Mouse (Mus musculus) limb, embryonic 14.5 days (tissue): Measurements from ENCODE around the gene Srpk1. TPM values are rescaled to one million over a fixed set of nuclear protein-coding genes. Genes with fewer than 3 reads are reported as not detected.

Source experiments
- ATAC-seq: fragments of 200-750 bp; cut with Nextera tagmentation; 2 replicates; pipeline ENCODE4 v1.8.0; 2017; ENCODE audit warnings: low read depth, moderate number of reproducible peaks, moderate TSS enrichment; ENCODE audit not compliant: low FRiP score
- DNase-seq: peaks from one replicate; pipeline ENCODE4 v3.0.0-alpha.2; 2015; ENCODE audit warnings: low spot score
- H3K27ac ChIP-seq: fragments of 300-500 bp; sonication (generic); replicated peaks from 2 replicates; pipeline ENCODE4 v1.5.1; 2014; ENCODE audit warnings: low read depth, mild to moderate bottlenecking, low read length, moderate library complexity, mixed read lengths
- H3K27me3 ChIP-seq: fragments of 300-500 bp; sonication (generic); 2 replicates; pipeline ENCODE4 v1.6.1; 2014; ENCODE audit warnings: low read length, mixed read lengths; ENCODE audit not compliant: control insufficient read depth, insufficient read depth
- H3K36me3 ChIP-seq: fragments of 300-500 bp; sonication (generic); 2 replicates; pipeline ENCODE4 v1.6.1; 2014; ENCODE audit warnings: mild to moderate bottlenecking, low read length, moderate library complexity, mixed read lengths; ENCODE audit not compliant: control insufficient read depth, insufficient read depth
- H3K4me1 ChIP-seq: fragments of 300-500 bp; sonication (generic); 2 replicates; pipeline ENCODE4 v1.6.1; 2014; ENCODE audit warnings: antibody characterized with exemption, low read length, mixed read lengths; ENCODE audit not compliant: control insufficient read depth, insufficient read depth
- H3K4me2 ChIP-seq: fragments of 300-500 bp; sonication (generic); replicated peaks from 2 replicates; pipeline ENCODE4 v1.6.1; 2014; ENCODE audit warnings: low read depth, mild to moderate bottlenecking, low read length, moderate library complexity; ENCODE audit not compliant: severe bottlenecking
- H3K4me3 ChIP-seq: fragments of 300-500 bp; sonication (generic); replicated peaks from 2 replicates; pipeline ENCODE4 v1.5.1; 2014; ENCODE audit warnings: low read length
- H3K9ac ChIP-seq: fragments of 300-500 bp; sonication (generic); 2 replicates; pipeline ENCODE4 v1.6.1; 2014; ENCODE audit warnings: mild to moderate bottlenecking, low read depth, low read length, moderate library complexity; ENCODE audit not compliant: severe bottlenecking
- H3K9me3 ChIP-seq: fragments of 300-500 bp; sonication (generic); 2 replicates; pipeline ENCODE4 v1.6.1; 2016; ENCODE audit warnings: low read length; ENCODE audit not compliant: control insufficient read depth
- POLR2A ChIP-seq: fragments of 200-500 bp; IDR thresholded peaks from 2 replicates; pipeline ENCODE4 v1.8.0; 2012; ENCODE audit warnings: inconsistent platforms, mild to moderate bottlenecking, moderate library complexity, borderline replicate concordance; ENCODE audit not compliant: insufficient read depth, insufficient read length; ENCODE audit errors: extremely low read depth
- WGBS: fragments of 180-500 bp; shearing (Covaris S2); extraction: QIAGEN DNeasy Blood & Tissue Kit; methylation state at CpG from one replicate; pipeline ENCODE4 v1.1.7; 2014; 5-methylcytosine and 5-hydroxymethylcytosine counted together
- polyA plus RNA-seq, 2 experiments: library from polyadenylated mRNA; depleted of rRNA in 1 of 2; stranded (reverse) in 1 of 2; unstranded in 1 of 2; fragments of >200 nt; fragmentation: Nextera tagmentation in 1 of 2; extraction: Ambion mirVana in 1 of 2; gene quantifications; 2 replicates each; pipeline versions ENCODE4 v1.2.1 to v1.2.3; 2012 to 2014

Srpk1 gene
- polyA plus RNA-seq, 2 experiments: 59.8 to 101 TPM

GRCm38 (mm10) chr17:28629125-28629524, 6.6 kb upstream of the Srpk1 start:
- no peak for ATAC-seq
- no peak for DNase-seq
- Histone ChIP-seq H3K9me3 (no peaks in the 10 kb centered on the region), H3K4me3 (no peak overlapping the region), H3K4me2 (no peak overlapping the region), H3K27me3 (no peaks in the 10 kb centered on the region), H3K4me1 (no peaks in the 10 kb centered on the region), H3K36me3 (no peaks in the 10 kb centered on the region), H3K27ac (no peak overlapping the region), H3K9ac (no peak overlapping the region)
- no peak for TF ChIP-seq POLR2A
- WGBS: 40% methylated on average over 3 of the region's 3 CpGs

DNA sequence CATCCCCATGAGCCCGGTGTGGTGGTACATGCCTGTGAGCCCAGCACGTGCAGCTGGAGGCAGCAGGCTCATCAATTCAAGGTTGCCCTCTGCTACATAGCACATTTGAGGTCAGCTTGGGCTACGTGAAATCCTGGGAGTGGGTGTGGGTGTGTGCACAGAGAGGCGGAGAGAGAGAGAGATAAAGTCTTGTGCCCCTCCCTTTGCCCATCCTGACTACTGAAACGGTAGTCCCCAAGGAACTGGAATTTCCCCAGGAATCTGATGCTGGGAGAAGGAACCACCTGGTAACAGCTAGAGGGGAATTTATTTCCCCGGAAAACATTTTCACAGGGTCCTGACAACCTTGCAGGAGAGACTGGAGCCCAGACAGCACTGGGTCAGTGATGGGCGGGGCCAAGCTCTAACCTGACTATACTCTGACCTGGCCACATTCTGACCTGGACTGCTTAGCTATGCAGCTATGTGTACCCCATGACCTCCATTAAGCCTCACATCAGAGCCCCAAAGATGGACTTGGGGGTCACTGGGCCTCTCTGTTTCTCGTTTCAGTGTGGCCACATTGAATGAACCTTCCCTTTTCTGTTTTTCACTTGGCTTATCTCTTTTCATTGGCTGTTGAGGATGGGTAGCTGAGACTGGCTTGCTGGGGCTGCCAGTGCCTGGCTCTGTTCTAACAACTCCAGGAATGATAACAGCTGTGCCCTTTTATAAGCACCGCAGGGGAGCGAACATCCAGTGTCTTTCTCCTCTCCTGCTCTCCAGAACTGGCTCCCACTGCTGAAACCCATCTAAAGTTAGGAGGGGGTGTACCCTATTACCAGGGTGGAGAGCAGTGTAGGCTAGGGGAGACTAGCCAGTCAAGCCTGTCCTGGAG, 6.0 kb upstream of the Srpk1 start:
- H3K9ac ChIP-seq: no peak overlapping the region
- no peak for DNase-seq
- ATAC-seq: no peak
- no peak overlapping the region for H3K4me2 ChIP-seq
- H3K27me3 ChIP-seq: no peaks in the 10 kb centered on the region
- TF ChIP-seq POLR2A: no peak
- no peaks in the 10 kb centered on the region for H3K36me3 ChIP-seq
- no peaks in the 10 kb centered on the region for H3K4me1 ChIP-seq
- H3K27ac ChIP-seq: no peak overlapping the region
- WGBS: 51% methylated on average over 10 of the region's 10 CpGs
- no peaks in the 10 kb centered on the region for H3K9me3 ChIP-seq
- no peak overlapping the region for H3K4me3 ChIP-seq

GRCm38 (mm10) chr17:28626937-28627336, 4.4 kb upstream of the Srpk1 start:
- Histone ChIP-seq H3K36me3 (no peaks in the 10 kb centered on the region), H3K27ac (no peak overlapping the region), H3K4me1 (0 out of 2 replicates have a peak, but pooled peaks cover 3% of the 10 kb centered on the region), H3K4me2 (no peak overlapping the region), H3K27me3 (no peaks in the 10 kb centered on the region), H3K4me3 (no peak overlapping the region), H3K9me3 (no peaks in the 10 kb centered on the region), H3K9ac (no peak overlapping the region)
- ATAC-seq (no peak), DNase-seq (no peak)
- WGBS: 78% methylated on average over 2 of the region's 2 CpGs
- TF ChIP-seq POLR2A: no peak

DNA sequence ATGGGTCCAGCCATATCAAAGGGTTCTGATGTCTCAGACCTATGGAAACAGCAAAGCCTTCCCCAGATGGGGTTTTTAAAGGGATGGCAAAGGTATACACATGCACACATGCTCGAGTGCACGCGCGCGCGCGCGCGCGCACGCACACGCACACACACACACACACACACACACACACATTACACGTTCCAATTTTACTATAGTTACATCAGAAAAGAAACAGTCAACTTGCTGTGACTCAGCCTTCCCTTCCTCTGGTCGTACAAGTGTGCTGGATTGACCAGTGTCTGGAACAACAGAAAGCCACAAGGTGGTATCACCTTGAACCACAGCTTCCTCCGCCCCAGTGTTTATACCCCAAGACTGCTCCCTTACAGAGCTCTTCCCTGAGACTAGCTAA, 2.8 kb upstream of the Srpk1 start:
- H3K27me3 ChIP-seq: no peaks in the 10 kb centered on the region
- DNase-seq (no peak), ATAC-seq (no peak)
- no peak overlapping the region for H3K27ac ChIP-seq
- no peaks in the 10 kb centered on the region for H3K36me3 ChIP-seq
- no peaks in the 10 kb centered on the region for H3K9me3 ChIP-seq
- H3K9ac ChIP-seq: no peak overlapping the region
- no peak overlapping the region for H3K4me3 ChIP-seq
- H3K4me1 ChIP-seq: peaks cover 11% of the 10 kb centered on the region
- no peak for TF ChIP-seq POLR2A
- H3K4me2 ChIP-seq: no peak overlapping the region
- WGBS: 90% methylated on average over 15 of the region's 15 CpGs

DNA sequence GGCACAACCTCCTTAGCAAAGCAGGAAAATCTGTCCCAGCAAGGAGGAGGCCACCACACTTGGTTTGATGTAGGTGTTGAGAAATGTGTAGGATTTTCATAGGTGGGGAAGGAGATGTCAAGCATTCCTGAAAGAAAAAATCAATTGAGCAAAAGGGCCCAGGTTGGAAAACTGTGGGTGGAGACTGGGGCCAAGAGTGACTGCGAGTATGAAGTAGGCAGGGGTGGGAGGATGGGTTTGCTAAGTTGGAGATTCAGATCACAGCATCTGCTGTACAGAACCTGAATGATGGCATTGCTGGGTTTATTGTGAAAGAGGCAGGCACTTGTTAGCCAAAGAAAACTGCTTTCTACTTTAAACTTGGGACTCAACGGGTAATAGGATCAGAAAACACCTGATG, 2.3 kb upstream of the Srpk1 start:
- no peaks in the 10 kb centered on the region for H3K9me3 ChIP-seq
- no peak for DNase-seq
- WGBS: 78% methylated on average over 2 of the region's 2 CpGs

More for the DNA sequence above, 2.3 kb upstream of the Srpk1 start:
- no peak overlapping the region for H3K4me2 ChIP-seq
- ATAC-seq: no peak
- H3K36me3 ChIP-seq: peaks cover 5% of the 10 kb centered on the region
- H3K27ac ChIP-seq: no peak overlapping the region
- H3K27me3 ChIP-seq: no peaks in the 10 kb centered on the region
- no peak for TF ChIP-seq POLR2A
- no peak overlapping the region for H3K9ac ChIP-seq
- H3K4me3 ChIP-seq: no peak overlapping the region
- peaks cover 11% of the 10 kb centered on the region for H3K4me1 ChIP-seq
